Mouse (Mus musculus) right cerebral cortex, postnatal 14 days (tissue): ENCODE results near the gene Zfp503.

Experiments
- DNase-seq: peaks from one replicate; pipeline ENCODE4 v3.0.0; 2022

The Zfp503 gene

GRCm38 (mm10) chr14:21992321-21992885 is 3.0 kb upstream of the Zfp503 start:
- no peak for DNase-seq

- DNase-seq: no peak
These were observed 2.5 kb upstream of the Zfp503 start for GRCm38 (mm10) chr14:21991856-21992255.

- DNase-seq: no peak
These were observed 1.9 kb upstream of the Zfp503 start for GRCm38 (mm10) chr14:21991251-21991780.

GRCm38 (mm10) chr14:21990321-21991021 is 1.1 kb upstream of the Zfp503 start:
- DNase-seq: no peak

- no peak for DNase-seq
These were observed 667 bp downstream of the Zfp503 start for GRCm38 (mm10) chr14:21988577-21989290.

GRCm38 (mm10) chr14:21987660-21988576 is 1.5 kb downstream of the Zfp503 start:
- peak; percentile 83 for DNase-seq

GRCm38 (mm10) chr14:21986733-21987659 is 2.4 kb downstream of the Zfp503 start:
- DNase-seq: peak; percentile 32

- peak; percentile 83 for DNase-seq
These were observed 3.2 kb downstream of the Zfp503 start for GRCm38 (mm10) chr14:21985981-21986732.

- DNase-seq: no peak
These were observed 3.9 kb downstream of the Zfp503 start for GRCm38 (mm10) chr14:21985426-21985931.

- DNase-seq: no peak
These were observed 4.5 kb downstream of the Zfp503 start for GRCm38 (mm10) chr14:21984757-21985425.

GRCm38 (mm10) chr14:21983950-21984730 is 5.3 kb downstream of the Zfp503 start:
- DNase-seq: no peak

- DNase-seq: no peak
These were observed 6.0 kb downstream of the Zfp503 start for GRCm38 (mm10) chr14:21983311-21983949.

GRCm38 (mm10) chr14:21982592-21983310 is 6.7 kb downstream of the Zfp503 start:
- no peak for DNase-seq

GRCm38 (mm10) chr14:21982096-21982591 is 7.3 kb downstream of the Zfp503 start:
- DNase-seq: no peak

GRCm38 (mm10) chr14:21981462-21981861 is 7.9 kb downstream of the Zfp503 start:
- DNase-seq: peak; percentile 77

- DNase-seq: peak; percentile 74
These were observed 20.4 kb downstream of the Zfp503 start for GRCm38 (mm10) chr14:21968978-21969377.

GRCm38 (mm10) chr14:21967375-21968010 is 21.9 kb downstream of the Zfp503 start:
- DNase-seq: no peak
